Mouse (Mus musculus) MEL (cell line): ENCODE measurements around the gene Gdf7. TPM values are rescaled to one million over a fixed set of nuclear protein-coding genes. Genes with fewer than 3 reads are reported as not detected.

ENCODE experiments used
- DNase-seq: peaks from one replicate; pipeline ENCODE4 v3.0.0; 2011; ENCODE audit warnings: low read depth, low spot score
- H3K27ac ChIP-seq: 2 replicates; pipeline ENCODE4 v1.5.1; 2012; ENCODE audit warnings: low read depth, mild to moderate bottlenecking, control low read depth, low read length, moderate library complexity; ENCODE audit not compliant: control insufficient read depth
- H3K27me3 ChIP-seq, 2 experiments: fragments of 150-350 bp in 1 of 2; sonication (generic) in 1 of 2; 2 replicates each; pipeline ENCODE4 v1.6.1; 2012; ENCODE audit warnings: low read length in 2 of 2, mild to moderate bottlenecking in 2 of 2, improper control_type of control experiment in 1 of 2, moderate library complexity in 1 of 2; ENCODE audit not compliant: insufficient read depth in 2 of 2, control insufficient read depth in 1 of 2
- H3K36me3 ChIP-seq, 2 experiments: 2 replicates each; pipeline ENCODE4 v1.6.1; 2012 to 2014; ENCODE audit warnings: low read length in 2 of 2, improper control_type of control experiment in 1 of 2, inconsistent platforms in 1 of 2, mild to moderate bottlenecking in 1 of 2; ENCODE audit not compliant: insufficient read depth in 2 of 2, control insufficient read depth in 1 of 2
- H3K4me1 ChIP-seq, 2 experiments: fragments of 150-350 bp in 1 of 2; sonication (generic) in 1 of 2; 2 replicates each; pipeline ENCODE4 v1.6.1; 2012; ENCODE audit warnings: low read length in 2 of 2, improper control_type of control experiment in 1 of 2, mild to moderate bottlenecking in 1 of 2; ENCODE audit not compliant: insufficient read depth in 2 of 2, control insufficient read depth in 1 of 2
- H3K4me3 ChIP-seq, 2 experiments: fragments of 150-350 bp in 1 of 2; sonication (generic) in 1 of 2; 2 replicates each; pipeline ENCODE4 v1.5.1; 2012; ENCODE audit warnings: low read depth in 2 of 2, low read length in 2 of 2, mild to moderate bottlenecking in 2 of 2, moderate library complexity in 2 of 2, control low read depth in 1 of 2, improper control_type of control experiment in 1 of 2; ENCODE audit not compliant: control insufficient read depth in 1 of 2, insufficient read depth in 1 of 2
- H3K79me2 ChIP-seq: 2 replicates; pipeline ENCODE4 v1.6.1; 2012; ENCODE audit warnings: mild to moderate bottlenecking, low read length, moderate library complexity; ENCODE audit not compliant: control insufficient read depth, poor library complexity, insufficient read depth
- H3K9ac ChIP-seq: 2 replicates; pipeline ENCODE4 v1.6.1; 2012; ENCODE audit warnings: low read depth, mild to moderate bottlenecking, control low read depth, low read length, moderate library complexity; ENCODE audit not compliant: control insufficient read depth, poor library complexity, severe bottlenecking
- H3K9me3 ChIP-seq: fragments of 150-350 bp; sonication (generic); replicated peaks from 2 replicates; pipeline ENCODE4 v1.6.1; 2012; ENCODE audit warnings: mild to moderate bottlenecking, low read length, improper control_type of control experiment, moderate library complexity; ENCODE audit not compliant: insufficient read depth
- BHLHE40 ChIP-seq: IDR thresholded peaks from 2 replicates; pipeline ENCODE4 v1.6.1; 2012; ENCODE audit warnings: low read depth, mild to moderate bottlenecking, inconsistent platforms, low read length, improper control_type of control experiment, borderline replicate concordance
- CHD1 ChIP-seq: IDR thresholded peaks from 2 replicates; pipeline ENCODE4 v1.6.1; 2012; ENCODE audit warnings: low read depth, mild to moderate bottlenecking, inconsistent platforms, low read length, improper control_type of control experiment
- CHD2 ChIP-seq: IDR thresholded peaks from 2 replicates; pipeline ENCODE4 v1.6.1; 2011; ENCODE audit warnings: low read length, improper control_type of control experiment
- E2F4 ChIP-seq: IDR thresholded peaks from 2 replicates; pipeline ENCODE4 v1.6.1; 2011; ENCODE audit warnings: low read depth, low read length, improper control_type of control experiment, borderline replicate concordance
- EP300 ChIP-seq, 2 experiments: IDR thresholded peaks; 2 replicates each; pipeline ENCODE4 v1.6.1; 2011; ENCODE audit warnings: improper control_type of control experiment in 2 of 2, low read length in 2 of 2, low read depth in 1 of 2, mild to moderate bottlenecking in 1 of 2
- ETS1 ChIP-seq: IDR thresholded peaks from 2 replicates; pipeline ENCODE4 v1.6.1; 2012; ENCODE audit warnings: low read depth, mild to moderate bottlenecking, inconsistent platforms, low read length, improper control_type of control experiment, moderate library complexity
- GATA1 ChIP-seq: IDR thresholded peaks from 2 replicates; pipeline ENCODE4 v1.6.1; 2011; ENCODE audit warnings: low read depth, low read length, improper control_type of control experiment
- HCFC1 ChIP-seq: IDR thresholded peaks from 2 replicates; pipeline ENCODE4 v1.6.1; 2012; ENCODE audit warnings: low read depth, mild to moderate bottlenecking, inconsistent platforms, low read length, improper control_type of control experiment, moderate library complexity
- MAZ ChIP-seq: IDR thresholded peaks from 2 replicates; pipeline ENCODE4 v1.6.1; 2012; ENCODE audit warnings: low read depth, mild to moderate bottlenecking, inconsistent platforms, low read length, improper control_type of control experiment
- RAD21 ChIP-seq: IDR thresholded peaks from 2 replicates; pipeline ENCODE4 v1.6.1; 2011; ENCODE audit warnings: mild to moderate bottlenecking, low read depth, low read length, improper control_type of control experiment
- SMC3 ChIP-seq: IDR thresholded peaks from 2 replicates; pipeline ENCODE4 v1.6.1; 2011; ENCODE audit warnings: low read depth, low read length, improper control_type of control experiment
- TBP ChIP-seq: IDR thresholded peaks from 2 replicates; pipeline ENCODE4 v1.8.0; 2011; ENCODE audit warnings: low read depth, low read length, improper control_type of control experiment
- USF1 ChIP-seq: IDR thresholded peaks from 2 replicates; pipeline ENCODE4 v1.6.1; 2014; ENCODE audit warnings: low read depth, mild to moderate bottlenecking, inconsistent platforms, low read length, improper control_type of control experiment, moderate library complexity
- USF2 ChIP-seq, 2 experiments: IDR thresholded peaks; 2 replicates each; pipeline ENCODE4 v1.6.1; 2011 to 2012; ENCODE audit warnings: improper control_type of control experiment in 2 of 2, low read length in 2 of 2, borderline replicate concordance in 1 of 2, inconsistent platforms in 1 of 2, low read depth in 1 of 2, mild to moderate bottlenecking in 1 of 2; ENCODE audit not compliant: insufficient read depth in 1 of 2
- ZMIZ1 ChIP-seq: IDR thresholded peaks from 2 replicates; pipeline ENCODE4 v1.6.1; 2012; ENCODE audit warnings: low read depth, mild to moderate bottlenecking, inconsistent platforms, low read length, improper control_type of control experiment, moderate library complexity
- ZNF384 ChIP-seq: IDR thresholded peaks from 2 replicates; pipeline ENCODE4 v1.6.1; 2012; ENCODE audit warnings: low read depth, mild to moderate bottlenecking, inconsistent platforms, low read length, improper control_type of control experiment
- polyA plus RNA-seq, 2 experiments: library from polyadenylated mRNA; stranded (reverse) in 1 of 2; unstranded in 1 of 2; fragments of >175 nt in 1 of 2; fragments of >200 nt in 1 of 2; gene quantifications; 2 replicates each; pipeline versions ENCODE4 v1.2.1 to v1.2.4; 2012; ENCODE audit warnings: low replicate concordance in 2 of 2, low read depth in 1 of 2; ENCODE audit not compliant: insufficient read length in 2 of 2, insufficient read depth in 1 of 2, missing spikeins in 1 of 2
- total RNA-seq: library from RNA; depleted of rRNA; stranded (reverse); fragments of 300-350 nt; gene quantifications from 2 replicates; pipeline ENCODE4 v1.2.3, GENCODE M21; 2012

Gene Gdf7
- total and polyA plus RNA-seq, 3 experiments, result not detected

DNA sequence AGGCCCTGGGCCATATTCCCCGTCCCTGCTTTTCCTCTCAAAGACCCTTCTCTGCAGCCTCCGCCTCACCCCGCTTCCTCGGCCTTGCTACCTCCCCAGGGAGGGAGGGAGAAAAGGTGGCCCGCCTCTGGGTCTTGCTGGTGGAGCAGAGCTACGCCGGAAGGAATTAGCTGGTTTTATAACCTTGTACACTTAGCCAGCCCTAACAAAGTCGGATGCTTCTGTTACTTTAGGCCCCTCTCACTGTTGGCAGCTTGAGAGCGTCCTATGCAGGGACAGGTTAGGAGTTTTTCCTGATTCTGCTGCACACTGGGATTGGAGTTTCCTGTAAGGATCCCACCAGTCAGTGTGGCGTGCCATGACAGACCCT is 1.7 kb downstream of the Gdf7 start:
- Histone ChIP-seq H3K27me3 (no peaks in the 10 kb centered on the region), H3K4me3 (no peak overlapping the region), H3K27ac (no peak overlapping the region), H3K36me3 (no peaks in the 10 kb centered on the region), H3K9me3 (no peaks in the 10 kb centered on the region), H3K9ac (no peak overlapping the region), H3K4me1 (peaks cover 0 to 4% of the 10 kb centered on the region in 2 experiments; a peak in 2 of 4 replicates), H3K79me2 (no peaks in the 10 kb centered on the region)
- DNase-seq, result no peak
- no peak for TF ChIP-seq GATA1
- TF ChIP-seq USF1, result no peak
- no peak for TF ChIP-seq BHLHE40
- TF ChIP-seq EP300 (IDR thresholded peaks at IDR 0.05; ENCODE audit: low read depth in 1 of 2, low read length in 2 of 2), result no peak
- TF ChIP-seq CHD2, result no peak
- TF ChIP-seq HCFC1, result no peak
- TF ChIP-seq ZNF384, result no peak
- TF ChIP-seq ETS1, result no peak

DNA sequence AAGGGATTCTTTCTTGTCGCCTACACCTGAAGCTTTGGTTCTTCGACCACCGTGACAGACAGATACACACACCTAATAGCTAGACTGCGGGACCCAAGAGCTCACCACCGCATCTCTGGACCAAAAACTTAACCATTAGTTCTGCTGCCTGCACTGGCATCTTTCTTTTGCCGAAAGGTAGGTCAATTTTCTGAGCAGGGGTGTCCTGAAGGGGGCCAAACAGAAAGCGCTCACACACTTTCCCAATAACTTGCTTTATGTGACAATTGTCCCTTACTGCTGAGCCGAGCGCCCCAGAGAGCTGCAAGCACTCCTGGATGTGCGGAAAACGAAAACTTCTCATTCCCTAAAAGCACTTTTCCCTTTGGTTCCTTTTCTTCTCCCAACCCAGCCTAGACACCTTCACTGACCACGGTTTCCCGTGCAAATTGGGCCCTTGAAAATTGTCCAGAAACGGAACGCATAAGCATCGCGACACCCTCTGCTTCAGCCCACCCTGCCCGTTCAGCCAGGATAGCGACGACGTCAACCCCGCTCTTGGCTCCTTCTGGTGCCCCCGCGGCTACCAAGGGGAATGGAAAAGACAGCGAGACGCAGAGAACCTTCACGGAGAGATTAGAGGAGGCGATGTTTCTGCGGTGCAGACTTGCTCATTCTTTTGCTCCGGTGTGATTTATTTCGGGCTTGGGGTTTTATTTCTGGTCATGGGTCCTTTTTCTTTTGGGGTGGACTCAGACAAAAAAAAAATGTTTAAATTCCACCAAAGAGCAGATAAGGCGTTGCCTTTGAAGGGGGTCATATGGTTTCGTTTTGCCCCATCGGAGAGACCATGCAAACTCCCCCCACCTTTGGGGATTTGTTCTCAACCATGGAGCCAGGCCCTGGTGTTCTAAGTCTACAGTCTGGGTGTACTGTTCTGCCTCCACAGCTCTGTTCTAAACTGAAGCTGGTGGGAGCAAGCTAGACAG is 2.3 kb downstream of the Gdf7 start:
- Histone ChIP-seq H3K27me3 (no peaks in the 10 kb centered on the region), H3K79me2 (no peaks in the 10 kb centered on the region), H3K9me3 (no peaks in the 10 kb centered on the region), H3K9ac (no peak overlapping the region), H3K4me3 (no peak overlapping the region)
- DNase-seq, result no peak
- TF ChIP-seq ZMIZ1, result no peak
- TF ChIP-seq TBP, result no peak
- TF ChIP-seq E2F4, result no peak
- TF ChIP-seq, all 39 proteins: peak for 0
- Histone ChIP-seq H3K36me3 (no peaks in the 10 kb centered on the region), H3K27ac (no peak overlapping the region), H3K4me1 (peaks cover 0 to 6% of the 10 kb centered on the region in 2 experiments; a peak in 2 of 4 replicates)

- H3K27ac ChIP-seq, result no peak overlapping the region
- no peak overlapping the region for H3K9ac ChIP-seq
- no peak for TF ChIP-seq MAZ
- TF ChIP-seq RAD21, result no peak
- no peak for TF ChIP-seq CHD1
- TF ChIP-seq SMC3, result no peak
- TF ChIP-seq USF2 (IDR thresholded peaks at IDR 0.05; ENCODE audit: borderline replicate concordance in 1 of 2, insufficient read depth in 1 of 2, low read depth in 1 of 2, low read length in 2 of 2), result no peak
- H3K79me2 ChIP-seq, result no peaks in the 10 kb centered on the region
- no peaks in the 10 kb centered on the region for H3K36me3 ChIP-seq
- H3K4me1 ChIP-seq, result peaks cover 0 to 6% of the 10 kb centered on the region in 2 experiments; a peak in 2 of 4 replicates
- H3K9me3 ChIP-seq, result no peaks in the 10 kb centered on the region
- DNase-seq, result no peak
- H3K27me3 ChIP-seq, result no peaks in the 10 kb centered on the region
- H3K4me3 ChIP-seq, result no peak overlapping the region
These were observed 3.2 kb downstream of the Gdf7 start for GRCm38 (mm10) chr12:8298361-8299142.
